Mouse (Mus musculus): ENCODE measurements at regions not wholly inside any gene's neighbourhood (a gene's known extent, or its start where the extent isn't known, plus 50 kb on each side); places are given as distances from the start of the nearest gene placed in this dataset.

DNA sequence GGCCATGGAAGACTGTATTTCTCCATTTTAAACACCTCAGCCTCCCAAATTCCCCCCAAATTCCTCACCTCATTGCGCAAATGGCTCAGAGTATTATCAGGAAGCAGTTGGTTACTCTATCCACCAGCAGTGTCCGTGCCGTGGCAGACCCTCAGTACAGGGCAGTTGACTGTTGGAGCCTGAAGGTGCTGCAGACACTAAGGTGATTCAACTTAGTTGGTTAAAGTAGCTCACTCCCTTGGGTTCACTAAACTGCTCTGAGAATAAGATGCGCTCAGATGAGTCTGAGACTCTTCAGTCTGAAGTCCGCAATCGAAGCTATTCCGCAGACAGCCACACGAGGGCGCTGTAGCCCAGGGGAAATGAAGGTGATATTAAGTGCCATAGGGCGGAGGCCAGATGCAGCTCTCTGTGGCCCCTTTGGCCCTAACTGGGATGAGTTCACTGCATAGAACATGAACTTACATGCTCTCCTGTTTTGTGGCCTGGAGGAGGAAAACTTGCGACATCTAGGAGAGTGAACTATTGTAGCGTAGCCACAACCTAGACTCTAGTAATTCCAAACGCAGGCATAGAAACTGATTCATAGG, 62.9 kb downstream of the Amer3 start:
- no peak for DNase-seq (ENCODE audit: low read depth, low spot score)
- in situ Hi-C loops (cut with MboI; ENCODE audit: low pct_unique_long_range_greater_than_20kb): no loop called here
- peak; percentile 87 for TF ChIP-seq CTCF (IDR thresholded peaks at IDR 0.05)
- ChIA-PET CTCF (interaction anchor here (1.0 kb wide), 1 partner anchor 13 kb away, joined by 3 read pairs; no protein-coding TSS in a partner anchor), POLR2A (no interaction called here)
- ATAC-seq: peak; percentile 39
- peaks cover 5% of the 10 kb centered on the region for H3K27me3 ChIP-seq

DNA sequence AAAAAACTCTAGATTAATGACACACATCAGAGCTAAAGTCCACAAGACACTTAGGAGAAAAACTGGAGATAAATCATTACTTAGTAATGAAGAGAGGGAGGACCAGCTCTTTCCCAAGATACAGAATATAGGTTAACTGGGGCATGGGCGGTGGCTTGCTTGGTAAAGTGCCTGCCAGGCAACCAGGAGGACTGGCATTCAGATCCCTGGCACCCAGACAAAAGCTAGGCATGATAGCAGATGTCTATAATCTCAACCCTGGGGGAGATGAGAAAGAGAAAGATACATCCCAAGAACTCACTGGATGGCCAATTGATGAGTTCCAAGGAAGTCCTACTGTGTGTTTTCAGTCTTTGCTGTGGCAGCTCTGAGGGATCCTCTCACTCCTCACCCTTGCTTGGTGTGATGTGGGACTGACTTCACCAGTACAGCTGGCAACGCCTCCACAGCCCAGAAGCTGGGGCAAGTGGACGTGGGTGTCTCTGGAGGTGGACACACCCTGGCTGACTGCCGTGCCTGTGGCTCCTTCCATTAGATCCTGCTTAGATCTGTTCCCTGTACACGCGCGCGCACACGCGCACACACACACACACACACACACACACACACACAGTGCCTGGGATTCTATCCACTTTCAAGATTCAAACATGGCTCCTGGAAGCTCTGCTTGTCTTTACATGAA, 74.6 kb downstream of the Amer3 start:
- DNase-seq (ENCODE audit: low read depth, low spot score) (no peak), ATAC-seq (no peak)
- no peak for TF ChIP-seq CTCF (IDR thresholded peaks at IDR 0.05)
- CTCF ChIA-PET: no interaction called here
- peaks cover 4% of the 10 kb centered on the region for H3K27me3 ChIP-seq
- POLR2A ChIA-PET: no interaction called here
- in situ Hi-C loops (cut with MboI; ENCODE audit: low pct_unique_long_range_greater_than_20kb): loop anchor here (10.0 kb wide), 1 partner anchor 231 kb away; no protein-coding TSS in a partner anchor

DNA sequence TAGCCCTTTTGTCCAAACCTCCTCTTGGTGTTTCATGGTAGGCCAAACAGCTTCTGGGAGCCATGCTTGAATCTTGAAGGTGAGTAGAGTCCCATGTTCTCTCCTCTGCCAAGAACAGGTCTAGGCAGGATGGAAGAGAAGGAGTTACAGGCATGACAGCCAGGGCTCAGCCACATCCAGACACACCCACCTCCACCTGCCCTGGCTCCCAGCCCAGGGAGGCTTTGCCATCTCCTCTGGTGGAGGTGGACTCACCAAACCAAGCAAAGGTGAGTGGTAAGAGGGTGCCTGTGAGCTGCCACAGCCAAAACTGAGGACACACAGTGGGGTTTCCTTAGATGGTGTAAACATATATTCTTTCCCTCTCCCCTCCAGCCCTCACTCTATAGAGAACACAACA, 78.0 kb downstream of the Amer3 start:
- TF ChIP-seq CTCF (IDR thresholded peaks at IDR 0.05): no peak
- POLR2A ChIA-PET: no interaction called here
- CTCF ChIA-PET: no interaction called here
- no peak for ATAC-seq
- in situ Hi-C loops (cut with MboI; ENCODE audit: low pct_unique_long_range_greater_than_20kb): loop anchor here (10.0 kb wide), 1 partner anchor 227 kb away; no protein-coding TSS in a partner anchor
- H3K27me3 ChIP-seq: peaks cover 12% of the 10 kb centered on the region
- no peak for DNase-seq (ENCODE audit: low read depth, low spot score)

DNA sequence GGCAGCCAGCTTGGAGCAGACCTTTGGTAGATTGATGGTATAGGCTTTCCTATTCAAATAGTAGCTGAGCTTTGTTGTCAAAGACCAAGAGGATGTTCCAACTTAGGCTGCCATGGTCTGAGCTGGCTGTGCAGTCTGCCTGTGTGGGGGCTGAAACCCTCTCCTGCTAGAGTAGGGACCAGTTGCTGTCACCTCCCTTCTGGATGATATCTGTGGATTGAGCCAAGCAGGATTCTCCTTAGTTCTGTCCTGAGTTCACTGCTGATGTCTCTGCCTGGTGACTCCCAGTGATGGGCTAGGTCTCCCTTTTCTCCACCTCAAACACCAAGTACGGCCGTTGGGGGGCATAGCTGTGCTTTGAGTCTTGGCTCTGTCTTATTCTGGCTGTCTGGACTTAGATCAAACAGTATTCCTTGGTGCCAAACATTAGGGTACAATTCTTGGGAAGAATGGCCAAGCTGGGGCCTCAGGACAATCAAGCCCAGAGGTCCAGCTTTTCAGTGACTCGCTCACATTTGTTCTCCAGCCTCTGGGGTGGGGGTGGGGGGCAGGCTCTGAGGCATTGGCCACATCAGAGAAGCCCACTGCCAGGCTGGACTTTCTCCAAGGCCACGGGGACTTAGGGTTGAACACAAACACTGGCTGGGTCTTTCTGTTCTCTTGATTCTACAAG, 84.6 kb downstream of the Amer3 start:
- ChIA-PET POLR2A (no interaction called here), CTCF (no interaction called here)
- H3K27me3 ChIP-seq: peaks cover 23% of the 10 kb centered on the region
- no peak for DNase-seq (ENCODE audit: low read depth, low spot score)
- ATAC-seq: no peak
- in situ Hi-C loops (cut with MboI; ENCODE audit: low pct_unique_long_range_greater_than_20kb): no loop called here
- TF ChIP-seq CTCF (IDR thresholded peaks at IDR 0.05): no peak

DNA sequence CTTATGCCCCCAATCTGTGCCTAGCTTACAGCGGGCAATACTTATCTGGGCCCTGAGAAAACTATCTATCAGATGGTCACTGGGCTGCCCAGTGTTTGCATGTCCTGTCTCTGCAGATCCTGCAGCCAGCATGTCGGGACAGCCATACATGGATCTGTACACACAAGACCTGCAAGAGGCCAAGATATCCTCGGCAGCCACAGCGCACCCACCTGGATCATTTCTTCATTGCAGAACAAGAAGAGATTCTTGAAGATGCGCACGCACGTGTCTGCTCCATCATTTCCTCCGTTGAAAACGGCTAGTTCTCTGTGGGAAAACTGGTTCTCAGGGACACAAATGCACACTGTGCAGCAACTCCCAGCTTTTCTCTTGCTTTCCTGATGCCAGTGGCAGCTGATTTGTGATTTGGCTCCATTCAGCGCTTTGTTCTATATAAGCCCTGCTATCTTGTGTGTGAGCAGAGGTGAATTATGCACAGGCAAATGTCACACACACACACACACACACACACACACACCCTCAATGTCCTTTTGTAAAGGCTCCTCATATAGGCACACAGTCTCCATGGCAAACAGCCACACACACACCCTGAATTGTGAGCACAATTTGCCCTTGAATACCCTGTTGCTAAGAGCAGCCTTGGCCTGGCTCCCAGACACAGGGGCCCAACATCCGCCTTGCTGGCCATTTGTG, 85.5 kb downstream of the Amer3 start:
- peaks cover 28% of the 10 kb centered on the region for H3K27me3 ChIP-seq
- ChIA-PET CTCF (interaction anchor here (1.2 kb wide), 1 partner anchor 59 kb away, joined by 3 read pairs; no protein-coding TSS in a partner anchor), POLR2A (no interaction called here)
- ATAC-seq: no peak
- in situ Hi-C loops (cut with MboI; ENCODE audit: low pct_unique_long_range_greater_than_20kb): no loop called here
- no peak for DNase-seq (ENCODE audit: low read depth, low spot score)
- TF ChIP-seq CTCF (IDR thresholded peaks at IDR 0.05): no peak

DNA sequence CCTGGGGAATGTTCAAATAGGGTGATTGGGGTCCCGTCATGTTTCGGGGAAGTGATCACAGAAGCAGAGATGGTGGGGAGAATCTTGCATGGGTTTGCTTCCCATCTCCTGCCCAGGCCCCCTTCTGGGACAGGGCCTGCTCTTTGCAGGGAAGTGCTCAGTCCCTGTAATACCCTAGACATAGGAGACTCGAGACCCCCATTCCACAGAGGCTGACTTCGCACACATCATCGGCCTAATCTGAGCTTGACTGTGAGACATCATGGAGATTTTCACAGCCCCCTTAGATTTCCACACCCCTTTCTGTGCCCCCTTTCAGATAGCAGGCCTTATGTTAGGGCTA, 86.0 kb downstream of the Amer3 start:
- POLR2A ChIA-PET: no interaction called here
- ATAC-seq: no peak
- CTCF ChIA-PET: interaction anchor here (1.2 kb wide), 1 partner anchor 59 kb away, joined by 3 read pairs; no protein-coding TSS in a partner anchor
- DNase-seq (ENCODE audit: low read depth, low spot score): no peak
- peaks cover 28% of the 10 kb centered on the region for H3K27me3 ChIP-seq
- TF ChIP-seq CTCF (IDR thresholded peaks at IDR 0.05): no peak
- in situ Hi-C loops (cut with MboI; ENCODE audit: low pct_unique_long_range_greater_than_20kb): no loop called here

DNA sequence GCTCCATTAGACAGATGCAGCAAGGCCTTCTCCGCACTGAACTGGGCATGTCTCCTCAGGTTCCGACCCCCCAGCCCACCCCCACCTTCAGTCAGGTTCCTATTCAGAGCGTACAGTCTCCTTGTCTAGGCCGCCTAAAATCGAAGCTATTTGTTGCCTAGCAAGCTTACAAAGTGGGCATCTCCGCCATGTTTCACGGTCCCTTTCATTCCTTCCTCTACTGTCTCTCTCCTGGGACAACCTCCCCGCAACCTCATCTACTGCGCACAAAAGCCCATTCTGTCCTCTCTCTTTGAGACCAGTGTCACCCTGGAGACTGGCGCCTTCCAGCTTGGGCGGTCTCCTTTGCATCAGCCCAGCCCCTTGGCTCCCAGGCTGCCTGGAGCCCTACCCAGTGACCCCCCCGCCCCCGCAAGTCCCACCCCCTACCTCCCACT, 86.8 kb downstream of the Amer3 start:
- ATAC-seq (no peak), DNase-seq (ENCODE audit: low read depth, low spot score) (no peak)
- TF ChIP-seq CTCF (IDR thresholded peaks at IDR 0.05): no peak
- POLR2A ChIA-PET: no interaction called here
- in situ Hi-C loops (cut with MboI; ENCODE audit: low pct_unique_long_range_greater_than_20kb): no loop called here
- CTCF ChIA-PET: no interaction called here
- peaks cover 25% of the 10 kb centered on the region for H3K27me3 ChIP-seq

DNA sequence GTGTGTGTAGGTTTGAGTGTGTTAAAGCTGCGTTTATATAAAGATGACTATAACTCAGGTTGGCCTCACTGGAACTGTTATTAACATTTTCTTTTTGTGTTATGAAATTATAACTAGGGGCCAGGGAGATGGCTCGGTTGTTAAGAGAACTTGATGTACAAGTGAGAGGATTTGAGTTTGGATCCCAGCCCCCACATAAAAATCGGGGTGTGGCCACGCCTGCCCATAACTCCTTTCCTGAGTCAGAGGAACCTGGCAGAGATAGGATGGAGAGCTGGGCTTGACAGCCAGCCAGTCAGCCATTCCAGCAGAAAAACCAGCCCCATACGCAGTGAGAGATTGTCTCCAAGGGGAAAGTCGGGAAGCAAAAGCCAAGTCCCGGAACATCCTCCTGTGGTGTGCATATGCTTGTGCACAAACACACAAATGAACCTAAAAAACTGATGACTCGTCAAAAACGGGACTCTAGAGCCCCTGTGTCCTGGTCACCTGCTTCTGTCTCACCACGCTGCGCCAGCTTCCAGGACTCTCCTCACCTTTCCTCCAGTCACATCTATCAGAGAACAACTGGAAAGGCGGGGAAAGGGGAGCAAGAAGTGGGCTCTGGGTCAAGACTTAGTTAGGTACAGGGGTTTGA, 97.8 kb downstream of the Amer3 start:
- ATAC-seq (no peak), DNase-seq (ENCODE audit: low read depth, low spot score) (no peak)
- POLR2A ChIA-PET: no interaction called here
- in situ Hi-C loops (cut with MboI; ENCODE audit: low pct_unique_long_range_greater_than_20kb): no loop called here
- H3K27me3 ChIP-seq: peaks cover 32% of the 10 kb centered on the region
- no peak for TF ChIP-seq CTCF (IDR thresholded peaks at IDR 0.05)
- CTCF ChIA-PET: no interaction called here

DNA sequence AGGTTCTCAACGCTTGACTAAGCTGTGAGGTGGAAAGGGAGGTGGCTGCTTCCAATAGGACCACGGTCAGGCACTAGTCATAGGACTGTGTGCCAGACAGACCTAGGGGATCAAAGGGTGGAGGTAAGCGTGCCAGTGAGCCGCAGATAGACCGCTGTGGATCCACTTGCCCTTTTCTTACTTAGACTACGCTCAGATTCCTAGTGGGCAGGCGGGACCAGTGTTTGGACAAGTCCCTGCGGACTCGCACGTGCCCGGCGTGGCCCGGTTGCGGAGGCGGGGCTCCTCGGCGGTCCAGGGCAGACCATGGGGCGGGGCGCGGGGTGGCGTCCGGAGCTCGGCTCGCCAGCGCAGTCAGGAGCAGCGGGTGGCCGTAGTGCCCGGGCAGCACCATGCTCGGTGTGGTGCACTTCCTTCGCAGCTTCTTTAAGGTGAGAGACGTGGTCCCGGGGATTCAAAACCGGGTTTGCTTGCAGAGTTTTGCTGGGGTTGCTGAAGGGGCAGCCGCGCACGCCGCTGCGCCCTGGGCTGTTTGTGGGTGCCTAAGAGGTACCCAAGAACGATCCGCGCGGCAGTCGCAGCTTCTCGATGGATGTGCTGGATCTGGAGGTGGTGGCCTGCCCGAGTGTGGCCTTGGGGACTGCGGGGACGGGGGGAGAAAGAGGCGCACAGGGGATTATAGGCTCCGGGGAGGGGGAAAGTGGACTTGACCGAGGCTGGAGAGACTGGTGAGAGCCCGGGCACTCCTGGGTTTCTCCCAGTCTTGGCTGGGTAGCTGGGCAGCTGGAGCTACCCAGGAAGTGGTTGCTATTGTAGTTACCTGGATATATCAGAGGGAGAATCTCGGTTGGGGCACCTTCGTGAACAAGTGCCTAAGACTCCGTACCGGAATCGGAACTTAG, 98.6 kb downstream of the Amer3 start:
- no peak for ATAC-seq
- POLR2A ChIA-PET: no interaction called here
- H3K27me3 ChIP-seq: peaks cover 38% of the 10 kb centered on the region
- no peak for DNase-seq (ENCODE audit: low read depth, low spot score)
- no peak for TF ChIP-seq CTCF (IDR thresholded peaks at IDR 0.05)
- in situ Hi-C loops (cut with MboI; ENCODE audit: low pct_unique_long_range_greater_than_20kb): no loop called here
- CTCF ChIA-PET: no interaction called here

DNA sequence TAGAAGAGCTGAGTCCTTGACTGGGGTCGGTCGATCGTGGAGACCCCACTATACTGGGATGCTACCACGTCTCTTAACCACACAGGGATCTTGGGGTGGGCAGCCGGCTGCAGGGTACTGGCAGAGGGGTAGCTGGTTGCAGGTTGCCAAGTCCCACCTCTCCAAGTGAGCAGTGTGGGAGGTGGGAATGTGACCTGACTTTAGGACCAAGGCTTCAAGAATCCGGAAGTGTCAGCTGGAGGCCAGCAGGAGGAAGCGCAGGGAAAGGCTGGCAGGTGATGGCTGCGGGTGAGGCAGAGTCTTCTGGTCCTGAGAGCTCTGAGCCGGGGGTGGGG, 99.2 kb downstream of the Amer3 start:
- CTCF ChIA-PET: no interaction called here
- peaks cover 38% of the 10 kb centered on the region for H3K27me3 ChIP-seq
- ATAC-seq: no peak
- POLR2A ChIA-PET: no interaction called here
- in situ Hi-C loops (cut with MboI; ENCODE audit: low pct_unique_long_range_greater_than_20kb): no loop called here
- TF ChIP-seq CTCF (IDR thresholded peaks at IDR 0.05): no peak
- no peak for DNase-seq (ENCODE audit: low read depth, low spot score)

All from Patski (cell line).